Mouse (Mus musculus): ENCODE measurements around the gene Myog. TPM values are rescaled to one million over a fixed set of nuclear protein-coding genes. Genes with fewer than 3 reads are reported as not detected.

Gene Myog
- total RNA-seq (2023), result not detected

GRCm38 (mm10) chr1:134289598-134290099 lies at the start of gene Myog:
Myog (plus strand) TSS chr1:134289989.

GRCm38 (mm10) chr1:134332770-134333271 lies 43.0 kb downstream of the Myog start, which contains the start of gene Ppfia4:
Ppfia4 (minus strand) TSS chr1:134332928.

Other genes with a start within 250 kb of the Myog start
- gene Btg2, start 210.9 kb upstream of the Myog start, total RNA-seq (2023), result 100 to 1,000 TPM; 778 to 949 TPM
- 10 to 100 TPM; 33.5 to 35.1 TPM for gene Chit1, start 178.7 kb upstream of the Myog start, total RNA-seq (2023)
- gene Chil1, start 107.8 kb upstream of the Myog start, total RNA-seq (2023), result 100 to 1,000 TPM; 596 to 624 TPM
- gene Mybph, start 96.5 kb upstream of the Myog start, total RNA-seq (2023), result under 1 TPM; 0.44 to 0.46 TPM
- not detected for gene Adora1, start 54.6 kb upstream of the Myog start, total RNA-seq (2023)
- gene Ppfia4, start 42.9 kb downstream of the Myog start, total RNA-seq (2023), result 10 to 100 TPM; 11.4 to 11.9 TPM
- gene Tmem183a, start 72.0 kb downstream of the Myog start, total RNA-seq (2023), result 10 to 100 TPM; 43.2 to 64.0 TPM
- not detected for gene 4933406M09Rik, start 96.0 kb downstream of the Myog start, total RNA-seq (2023)
- gene Cyb5r1, start 115.6 kb downstream of the Myog start, total RNA-seq (2023), result 10 to 100 TPM; 51.7 to 56.4 TPM
- 100 to 1,000 TPM; 258 to 272 TPM for gene Adipor1, start 125.4 kb downstream of the Myog start, total RNA-seq (2023)
- 10 to 100 TPM; 25.9 to 26.4 TPM for gene Klhl12, start 165.5 kb downstream of the Myog start, total RNA-seq (2023)
- gene Rabif, start 204.7 kb downstream of the Myog start, total RNA-seq (2023), result 10 to 100 TPM; 17.7 to 20.5 TPM